Mouse (Mus musculus) granulocyte monocyte progenitor cell, adult 5-6 weeks (primary cell): ENCODE data around the gene Angptl2. TPM values are rescaled to one million over a fixed set of nuclear protein-coding genes. Genes with fewer than 3 reads are reported as not detected.
"Not testable (repeated sequence)": the region's sequence is repeated elsewhere in the genome, so short reads cannot be mapped to it uniquely, and the experiment has no call there.

ENCODE experiments used
- ATAC-seq: replicated peaks from 2 replicates; pipeline ENCODE4 v1.8.0; 2016; ENCODE audit warnings: mild to moderate bottlenecking, moderate TSS enrichment, inconsistent platforms; ENCODE audit not compliant: poor library complexity, severe bottlenecking
- total RNA-seq, 2 experiments: library from RNA; stranded (forward) in 1 of 2; stranded (reverse) in 1 of 2; fragments of 200-712, 200-1000 nt in 1 of 2; fragments of >200 nt in 1 of 2; fragmentation: Nextera tagmentation in 1 of 2; gene quantifications; 2 replicates each; pipeline ENCODE4 v1.2.3; 2014 to 2017

The Angptl2 gene
- total RNA-seq, 2 experiments from 2014 or later = 1.3 to 1.6 TPM

DNA sequence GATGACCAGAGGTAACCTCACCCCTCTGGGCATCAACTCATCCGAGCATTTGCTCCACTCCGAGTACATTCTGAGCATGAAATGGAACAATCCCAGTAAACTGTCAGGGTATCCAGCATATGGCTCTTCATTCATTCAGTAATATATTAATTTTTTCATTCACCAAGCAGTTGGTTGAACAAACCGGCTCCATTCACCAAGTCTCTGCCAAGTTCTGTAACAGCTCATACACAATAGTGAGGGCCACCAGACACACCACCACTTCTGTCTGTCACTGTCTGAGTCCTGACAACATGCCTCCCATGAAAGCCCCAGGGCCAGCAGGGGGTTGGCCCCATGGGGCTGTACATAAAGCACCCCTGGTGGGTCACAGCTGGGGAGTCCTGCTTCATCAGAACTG is 25.9 kb upstream of the Angptl2 start:
- ATAC-seq = no peak

DNA sequence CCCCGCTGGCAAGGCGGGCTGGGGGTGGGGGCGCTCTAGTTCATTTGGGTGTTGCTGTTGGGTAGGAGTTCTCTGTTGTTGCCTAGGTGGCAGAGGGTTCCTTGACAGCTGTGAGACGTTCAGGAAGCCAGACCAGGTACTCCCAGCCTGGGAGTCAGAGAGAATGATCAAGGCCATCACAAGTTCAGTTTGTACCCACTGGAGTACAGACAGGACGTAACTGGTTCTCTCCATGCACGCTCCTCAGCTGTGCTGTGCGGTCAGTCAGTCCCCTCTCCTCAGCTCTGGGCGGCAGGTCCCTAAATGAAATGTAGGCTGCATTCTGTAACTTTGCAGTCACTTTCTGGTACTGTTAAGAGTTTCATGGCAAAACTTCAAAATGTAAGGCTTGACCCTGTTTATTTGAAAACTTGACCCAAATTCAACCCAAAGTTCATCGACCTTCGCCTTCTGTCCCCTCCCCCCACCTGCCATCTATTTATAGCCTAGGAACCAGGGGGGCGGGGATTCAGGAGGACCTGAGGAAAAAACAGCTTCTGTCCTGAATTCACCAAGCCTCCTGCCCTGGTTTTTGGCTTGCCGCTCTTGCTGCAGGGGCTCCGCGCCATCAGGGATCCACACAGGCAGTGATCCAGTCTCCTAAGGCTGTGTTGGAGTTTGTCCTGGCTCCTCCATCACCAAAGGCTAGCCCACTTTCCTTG is 15.4 kb upstream of the Angptl2 start:
- no peak for ATAC-seq

DNA sequence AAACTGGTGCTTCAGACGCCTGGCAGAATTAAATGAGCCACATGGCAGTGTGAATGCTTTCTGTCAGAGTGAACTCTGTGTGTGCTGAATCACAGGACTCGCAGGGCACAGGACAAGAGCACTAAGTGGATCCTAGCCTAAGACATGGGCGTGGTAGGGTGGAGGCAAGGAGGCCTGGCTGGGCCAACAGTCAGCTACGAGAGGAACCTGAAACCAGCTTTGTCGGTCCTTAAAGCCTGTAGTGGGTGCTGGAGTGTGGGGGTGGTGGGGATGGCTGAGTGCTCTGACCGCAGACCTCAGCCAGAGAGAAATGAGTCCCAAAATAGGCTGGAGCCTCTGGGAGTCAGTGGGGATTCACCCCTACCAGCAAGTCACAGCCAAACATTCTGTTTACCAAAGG is 12.6 kb upstream of the Angptl2 start:
- peak; percentile 92 for ATAC-seq

DNA sequence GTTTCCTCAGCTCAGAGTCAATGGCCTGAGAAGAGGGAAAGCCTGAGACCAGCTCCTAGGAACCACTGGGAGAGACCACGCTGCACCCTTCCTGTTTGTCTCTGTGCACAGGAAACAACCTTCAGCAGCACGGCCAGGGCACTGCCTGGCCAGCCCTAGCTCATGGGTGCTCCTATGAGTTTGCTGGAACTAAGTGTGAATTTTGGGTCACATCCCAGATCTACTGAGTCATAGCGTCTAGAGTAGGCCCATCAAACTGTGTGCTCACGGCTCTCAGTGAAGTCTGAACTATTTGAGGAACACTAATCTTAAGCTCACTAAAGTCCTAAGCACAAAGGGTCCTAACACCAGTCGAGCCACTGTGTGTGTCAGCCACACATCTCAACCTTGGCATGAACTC is 10.9 kb upstream of the Angptl2 start:
- ATAC-seq = no peak

DNA sequence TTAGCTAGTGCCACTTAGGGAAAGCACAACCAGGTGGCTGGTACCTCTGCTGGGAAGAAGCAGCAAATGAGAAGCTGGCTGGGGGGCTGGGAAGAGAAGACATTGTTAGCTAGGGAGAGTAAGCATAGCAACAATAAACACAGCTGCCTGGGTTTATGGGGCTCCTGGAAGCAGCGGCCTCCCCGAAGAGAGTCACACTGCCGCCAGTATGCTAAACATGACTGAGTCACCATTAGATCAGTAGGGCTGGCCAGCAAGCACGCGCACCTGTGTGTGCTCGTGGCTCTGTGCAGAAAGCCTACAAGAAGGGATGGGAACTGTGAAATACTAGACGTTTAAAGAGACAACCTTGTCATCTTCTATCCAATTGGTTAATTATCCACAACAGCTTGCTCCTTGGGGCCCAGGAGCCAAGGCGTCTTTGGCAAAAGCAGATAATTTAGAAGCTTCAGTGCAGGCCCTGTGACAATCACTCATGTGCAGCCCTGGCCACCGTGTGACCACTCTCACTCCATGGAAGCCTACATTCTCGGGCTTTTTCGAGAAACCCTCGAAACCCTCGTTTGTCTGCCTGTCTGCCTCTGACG is 9.8 kb upstream of the Angptl2 start:
- no peak for ATAC-seq

DNA sequence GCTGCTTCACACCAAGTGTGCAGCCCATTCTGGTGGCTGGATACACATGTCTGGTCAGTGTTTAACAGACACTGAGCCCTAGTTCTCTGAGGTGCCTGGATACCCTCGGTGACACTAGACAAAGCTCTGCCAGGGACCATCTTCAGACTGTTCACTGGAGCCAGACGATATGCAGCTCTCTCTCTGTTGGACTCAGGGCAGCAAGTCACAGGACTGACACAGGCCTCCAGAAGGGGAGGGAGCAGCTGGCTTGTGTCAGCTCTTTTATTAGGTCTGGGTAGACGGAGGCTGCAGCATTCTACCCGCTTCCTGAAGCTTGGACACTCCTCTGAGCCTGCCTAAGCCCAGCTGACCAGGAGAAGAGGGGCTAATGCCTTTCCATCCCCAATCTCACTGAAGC is 8.8 kb upstream of the Angptl2 start:
- no peak for ATAC-seq

DNA sequence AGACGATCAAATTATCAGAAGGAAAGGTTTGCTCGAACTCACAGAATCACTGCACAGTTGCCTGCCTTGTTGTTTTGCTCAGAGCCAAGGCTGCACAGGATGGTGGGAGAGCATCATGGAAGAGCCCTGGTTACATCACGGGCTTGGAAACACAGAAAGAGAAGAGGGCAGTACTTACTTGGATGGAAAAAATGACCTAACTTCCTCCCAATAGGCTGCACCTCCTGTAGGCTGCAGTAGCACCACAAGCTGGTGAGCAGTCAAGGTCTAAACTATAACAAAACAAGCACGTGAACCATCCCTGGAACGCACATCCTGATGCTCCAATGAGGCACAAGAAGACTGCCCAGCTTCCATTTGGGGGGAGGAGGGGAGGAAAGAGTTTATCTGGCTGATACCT is 7.7 kb upstream of the Angptl2 start:
- no peak for ATAC-seq

DNA sequence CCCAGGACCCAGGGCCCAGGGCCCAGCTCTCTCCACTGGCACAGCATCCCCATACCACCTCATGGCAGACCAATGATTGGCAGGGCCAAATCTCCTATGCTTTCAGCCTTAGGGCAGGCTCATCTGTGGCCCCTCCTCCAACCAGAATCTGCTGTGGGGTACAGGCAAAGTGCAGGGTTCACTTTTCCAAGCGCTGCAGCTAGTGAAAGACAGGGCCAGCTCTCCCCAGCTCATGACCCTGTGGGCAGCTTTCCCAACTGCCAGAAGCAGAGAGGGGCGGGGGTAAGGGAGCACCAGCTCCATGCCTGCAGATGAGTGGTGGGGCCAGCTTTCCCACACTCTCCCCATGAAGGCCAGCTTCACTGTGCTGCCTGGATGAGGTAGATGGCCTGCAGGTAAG is 5.0 kb upstream of the Angptl2 start:
- ATAC-seq = no peak

DNA sequence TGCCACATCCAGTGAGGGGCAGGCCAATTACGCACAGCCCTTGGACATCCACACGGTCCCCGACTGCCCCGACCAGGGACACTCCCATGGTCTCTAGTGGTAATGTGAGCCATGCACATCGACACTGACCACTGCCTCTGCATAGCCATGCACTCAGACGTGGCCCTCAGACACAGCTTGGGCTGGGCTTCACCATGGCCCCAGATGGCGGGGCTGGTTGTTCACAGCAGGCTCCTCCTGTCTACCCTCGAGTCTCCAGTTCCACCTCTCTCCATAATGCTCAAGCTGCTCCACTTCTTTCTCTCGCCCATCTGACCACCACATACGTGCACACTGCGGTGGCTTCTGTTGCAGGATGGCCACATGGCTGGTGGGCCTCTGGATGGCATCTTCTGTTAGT is 4.6 kb upstream of the Angptl2 start:
- not testable (repeated sequence) for ATAC-seq

DNA sequence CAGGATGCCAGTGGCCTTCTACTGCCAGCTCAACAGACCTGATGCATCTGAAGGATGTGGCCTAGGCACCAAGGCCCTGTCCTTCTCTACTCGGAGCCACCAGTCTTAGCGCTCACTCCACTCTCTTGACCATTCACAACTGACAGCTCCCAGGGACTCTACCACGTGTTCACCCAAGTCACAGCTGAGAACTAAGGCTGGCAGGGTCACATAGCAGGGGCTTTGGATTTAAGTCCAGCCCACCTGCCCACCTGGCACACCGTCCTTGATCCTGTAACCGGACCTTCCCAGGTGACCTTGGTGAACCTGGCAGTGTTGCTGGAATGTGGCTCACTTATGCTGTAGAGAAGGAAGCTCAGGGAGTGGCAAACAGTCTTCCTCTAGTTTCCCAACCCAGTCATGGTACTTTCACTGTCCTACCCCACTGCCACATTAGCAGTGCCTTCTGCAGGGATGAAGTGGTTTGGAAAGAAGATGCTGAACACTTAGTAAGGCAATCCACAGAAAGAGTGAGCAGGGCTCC is 631 bp upstream of the Angptl2 start:
- no peak for ATAC-seq

DNA sequence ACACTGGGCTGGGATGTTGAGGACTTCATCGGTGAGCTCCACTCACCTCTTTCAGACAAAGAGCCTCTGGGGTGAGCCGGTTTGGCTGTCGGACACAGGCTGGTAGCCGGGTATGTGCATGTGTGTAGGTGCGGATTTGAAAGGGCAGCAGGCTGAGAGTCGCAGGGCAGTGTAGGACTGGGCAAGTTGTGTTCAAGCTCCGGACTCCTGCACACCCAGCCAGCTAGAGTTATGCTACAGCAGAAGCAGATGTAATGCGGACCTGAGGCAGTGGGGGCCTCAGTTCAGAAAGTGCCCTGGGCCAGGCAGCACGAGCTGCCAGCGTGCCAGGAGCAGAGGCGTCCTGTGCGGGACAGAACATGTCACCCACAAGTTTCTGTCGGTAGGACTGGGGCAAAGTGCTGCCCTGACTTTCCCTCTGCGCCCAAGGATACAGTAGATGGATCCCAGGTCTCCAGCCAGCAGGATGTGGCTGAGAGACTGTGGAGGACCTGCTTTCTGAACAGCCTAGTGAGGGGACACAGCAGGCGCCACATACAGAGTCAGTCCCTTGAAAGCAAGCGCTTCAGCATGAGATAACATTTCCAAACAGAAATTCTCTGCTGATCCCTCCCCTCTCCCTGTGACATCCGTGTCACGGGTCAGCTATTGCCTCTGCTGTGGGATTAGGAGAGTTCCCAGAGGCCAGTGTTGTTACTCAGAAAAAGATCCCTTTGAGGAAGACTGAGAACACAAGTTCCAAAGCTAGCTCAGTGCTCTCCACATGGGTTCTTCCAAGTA is 966 bp downstream of the Angptl2 start:
- ATAC-seq = no peak

DNA sequence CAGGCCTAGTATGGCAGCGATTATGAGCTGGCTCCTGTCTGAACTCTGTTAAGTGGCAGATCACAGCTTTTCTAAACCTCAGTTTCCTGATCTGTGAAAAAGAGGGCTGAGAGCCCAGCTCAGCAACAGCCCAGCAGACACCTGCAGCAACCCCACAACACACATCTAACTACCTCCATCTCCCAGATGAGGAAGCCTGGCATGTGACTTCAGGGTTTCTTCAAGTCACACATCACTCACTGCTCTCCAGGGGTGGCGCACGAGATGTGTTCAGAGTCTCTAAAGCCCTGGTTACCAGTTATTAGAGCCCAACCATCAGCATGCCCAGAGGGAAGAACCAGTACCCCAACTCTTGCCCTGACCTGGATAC is 1.5 kb downstream of the Angptl2 start:
- ATAC-seq = no peak

DNA sequence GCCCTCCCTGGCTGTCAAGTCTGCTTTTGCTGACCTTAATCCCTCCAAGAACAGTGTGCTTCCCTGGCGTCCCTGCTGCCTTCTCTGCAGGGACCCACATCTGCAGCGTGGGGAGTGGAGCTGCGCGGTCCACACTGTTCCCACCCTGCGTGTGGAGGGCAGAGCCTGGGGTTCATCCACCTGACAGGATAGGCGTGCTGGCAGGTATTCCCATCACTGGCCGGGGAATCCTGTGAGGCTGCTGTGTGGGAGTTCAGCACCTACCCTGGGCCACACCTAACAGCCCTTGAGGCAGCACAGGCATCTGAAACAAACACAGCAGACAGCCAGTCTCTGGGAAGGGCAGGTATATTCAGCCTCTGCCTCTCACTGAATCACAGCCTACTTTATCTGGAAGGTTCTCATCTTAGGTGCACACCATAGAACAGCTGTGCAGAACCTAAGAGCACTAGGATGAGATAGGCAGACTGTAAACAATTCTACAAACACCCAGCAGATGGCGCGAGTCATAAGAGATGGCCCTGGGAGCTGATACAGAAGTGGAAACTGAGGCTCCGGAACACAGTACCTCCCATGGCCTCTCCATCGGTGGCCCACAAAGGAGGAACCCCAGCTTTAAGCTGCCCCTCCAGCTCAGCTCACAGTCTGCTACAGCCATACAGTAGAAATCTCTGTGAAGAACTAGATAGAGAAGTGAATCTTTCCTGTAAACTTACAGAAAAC is 3.2 kb downstream of the Angptl2 start:
- 0 out of 2 replicates have a peak, but pooled peaks have one; percentile 2 for ATAC-seq

DNA sequence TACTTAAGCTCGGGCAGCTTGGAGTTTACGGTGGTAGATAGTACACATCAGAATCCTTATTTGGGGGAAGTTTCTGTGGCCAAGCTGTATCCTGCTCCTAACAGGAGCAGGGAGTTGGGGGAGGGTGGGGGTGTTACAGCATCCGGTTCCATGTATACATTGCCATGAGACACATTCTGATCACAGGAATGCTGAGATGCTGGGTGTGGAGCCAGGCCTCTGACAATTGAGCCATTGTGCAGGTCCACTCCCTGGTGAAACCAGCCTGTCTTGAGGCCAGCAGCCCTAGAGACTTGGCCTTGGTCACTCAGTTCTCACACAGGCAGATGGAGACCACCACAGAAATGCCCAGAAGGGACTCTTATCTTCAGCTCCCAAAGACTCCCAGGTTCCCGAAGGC is 3.8 kb downstream of the Angptl2 start:
- ATAC-seq = no peak

DNA sequence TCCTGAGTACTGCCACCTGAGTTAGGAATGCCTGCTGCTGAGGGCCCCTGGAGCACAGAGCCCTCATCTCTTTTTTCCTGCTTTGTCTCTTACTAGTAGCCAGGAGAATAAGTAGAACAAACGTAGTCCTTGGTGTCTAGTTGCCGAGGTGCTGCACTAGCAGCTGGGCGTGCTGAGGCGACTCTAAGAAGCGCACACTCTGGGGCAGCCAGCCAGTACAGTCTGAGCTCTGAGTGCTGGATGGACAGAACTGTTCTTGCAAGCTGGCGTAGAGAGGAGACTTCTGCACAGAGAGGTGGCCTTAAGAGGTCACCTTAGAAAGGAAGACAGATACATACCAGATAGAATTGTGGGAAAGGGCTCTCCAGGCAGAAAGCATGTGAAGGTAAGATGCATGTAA is 4.4 kb downstream of the Angptl2 start:
- ATAC-seq = no peak

DNA sequence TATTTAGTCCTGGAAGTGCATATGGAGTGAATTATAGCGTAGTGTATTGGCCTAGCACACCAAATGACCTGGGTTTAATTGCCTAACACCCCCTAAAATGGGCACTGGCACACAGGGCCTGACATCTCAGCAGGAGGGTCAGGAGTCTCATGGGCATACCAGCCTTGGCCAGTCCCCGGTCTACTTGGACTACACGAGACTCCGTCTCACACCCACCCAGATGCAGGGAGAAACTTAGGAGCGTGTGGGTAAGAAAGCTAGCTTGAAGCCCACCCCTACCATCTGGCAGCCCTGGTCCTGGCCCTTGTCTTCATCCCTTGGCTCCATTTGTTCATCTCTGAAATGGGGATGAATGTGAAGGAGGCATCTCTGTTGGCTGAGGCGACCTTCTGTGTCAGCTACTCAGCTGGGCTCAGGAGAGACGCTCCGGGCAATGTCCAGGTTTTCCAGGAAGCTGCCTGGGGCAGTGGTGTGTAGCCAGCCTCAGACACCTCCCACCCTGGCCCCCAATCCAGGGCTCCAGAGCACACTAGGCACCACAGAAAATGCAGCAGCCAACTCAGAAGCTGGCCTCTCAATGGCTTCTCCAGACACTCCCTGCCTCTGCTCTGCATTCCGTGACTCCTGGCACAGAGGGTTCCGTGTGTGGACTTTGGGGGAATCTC is 4.9 kb downstream of the Angptl2 start:
- ATAC-seq = no peak

DNA sequence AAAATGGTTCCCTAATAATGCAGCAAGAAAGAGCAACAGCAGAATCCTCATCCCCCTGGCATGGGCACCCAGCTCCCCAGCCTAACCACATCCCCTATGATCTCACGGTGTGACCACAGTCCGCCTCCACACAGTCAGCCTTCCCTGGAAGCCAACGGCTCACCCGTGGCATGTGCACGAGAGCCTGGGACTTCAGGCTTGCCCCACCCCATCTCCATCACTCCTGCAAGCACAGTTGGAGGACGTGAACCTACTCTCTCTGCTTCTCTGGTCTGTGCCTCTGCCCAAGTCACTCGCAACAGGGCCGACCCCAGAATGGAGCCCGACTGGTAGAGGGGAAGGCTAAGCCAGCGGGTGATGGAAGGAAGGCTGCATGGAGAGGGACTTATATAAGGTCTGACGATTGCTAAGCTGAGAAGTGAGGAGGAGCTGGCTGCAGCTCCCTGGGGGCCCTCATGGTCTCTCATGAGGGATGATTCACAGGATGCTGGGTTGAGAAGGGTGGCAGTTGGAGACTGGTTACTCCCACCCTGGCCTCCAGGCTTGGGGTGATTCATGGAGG is 5.6 kb downstream of the Angptl2 start:
- ATAC-seq = peak; percentile 92

DNA sequence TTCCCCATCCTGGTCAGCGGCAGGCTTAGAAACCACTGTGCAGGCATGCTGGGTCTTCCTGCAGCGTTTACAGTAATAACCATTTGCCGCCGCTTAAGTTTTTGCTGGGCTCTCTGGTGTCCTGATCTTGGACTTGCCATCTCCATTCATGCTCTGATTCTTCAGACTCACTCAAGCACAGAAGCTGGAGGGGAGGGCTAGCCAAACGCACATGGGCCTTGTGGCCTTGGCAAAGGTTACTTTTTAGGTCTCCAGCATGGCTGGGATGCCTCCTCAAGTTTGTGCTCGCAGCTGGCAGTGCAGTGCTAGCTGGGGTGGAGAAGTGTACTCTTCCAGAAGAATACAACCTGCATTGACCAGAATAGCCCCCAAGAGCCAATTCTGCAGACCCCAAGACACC is 6.6 kb downstream of the Angptl2 start:
- no peak for ATAC-seq

DNA sequence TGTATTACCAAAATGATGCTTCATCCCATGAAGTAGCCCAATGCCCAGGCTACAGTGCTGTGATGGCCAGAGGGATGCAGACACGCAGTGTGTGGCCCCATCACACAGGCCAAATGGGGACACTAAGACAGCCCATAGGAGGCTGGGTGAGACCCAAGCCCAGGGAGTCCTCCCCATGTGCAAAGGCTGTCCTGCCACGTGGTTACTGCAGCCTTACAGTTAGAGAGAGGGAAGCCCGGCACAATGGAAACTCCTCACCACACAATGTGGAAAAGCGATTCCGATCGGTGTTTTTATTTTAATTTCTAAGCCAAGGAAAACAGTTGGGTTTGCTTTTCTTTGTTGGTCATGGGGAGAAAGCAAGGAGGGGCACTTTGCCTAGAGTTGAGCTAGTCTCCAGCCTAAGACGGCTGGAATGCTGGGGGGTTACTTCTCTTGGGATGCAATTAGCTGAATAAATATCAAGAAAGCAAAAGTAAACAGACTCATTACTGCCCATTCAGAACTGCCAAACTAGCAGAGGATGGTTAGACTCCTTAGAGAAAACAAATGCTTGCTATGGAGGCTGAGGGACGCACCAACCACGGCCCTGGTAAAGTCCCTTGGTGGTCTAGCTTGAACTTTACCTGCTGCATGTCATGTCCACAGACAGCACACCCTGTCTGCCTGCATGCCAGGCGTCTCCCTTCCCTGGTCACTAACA is 7.9 kb downstream of the Angptl2 start:
- no peak for ATAC-seq
